Mouse (Mus musculus) monocyte, adult 2 months (primary cell): ENCODE results near the gene Tuba8.

Experiments
- DNase-seq, 2 experiments: peaks; one replicate each; pipeline ENCODE4 v3.0.0; 2022; ENCODE audit warnings: low spot score in 2 of 2, low read depth in 1 of 2

The Tuba8 gene

DNA sequence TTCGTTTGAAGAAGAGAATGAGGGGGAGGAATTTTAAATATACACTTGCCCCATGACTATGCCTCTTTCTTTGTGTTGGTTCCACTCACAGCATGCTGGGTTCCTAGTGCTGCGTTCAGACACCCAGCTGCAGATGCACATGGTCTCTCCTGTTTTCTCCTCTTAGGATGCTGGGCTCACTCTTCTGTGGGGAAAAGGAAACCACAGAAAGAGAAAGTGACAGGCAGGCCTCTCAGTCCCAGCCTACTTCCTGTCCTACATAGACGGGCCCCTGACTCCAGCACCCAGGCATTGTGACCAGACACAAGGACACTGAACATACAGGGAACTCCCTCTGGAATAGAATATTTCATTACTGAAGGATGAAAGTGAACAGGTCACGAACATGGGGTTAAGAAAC lies 15.5 kb downstream of the Tuba8 start:
- no peak for DNase-seq

DNA sequence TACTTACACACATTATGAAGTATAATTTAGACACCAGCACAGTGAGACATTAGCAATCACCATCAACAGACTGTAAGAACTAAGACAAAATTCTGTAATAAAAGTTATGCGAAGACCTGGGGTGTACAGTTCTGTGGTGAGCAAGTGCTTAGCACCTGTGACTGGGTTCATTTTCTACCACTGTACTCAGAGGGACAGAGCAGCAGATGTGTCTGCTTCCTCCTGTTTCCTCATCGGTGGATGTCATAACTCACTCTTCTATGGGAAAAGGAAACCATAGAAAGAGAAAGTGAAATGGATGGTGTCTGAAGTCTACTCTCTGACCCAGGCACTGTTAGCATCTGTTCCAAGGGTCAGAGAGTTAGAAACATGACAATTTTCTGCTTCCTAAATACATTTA lies 16.2 kb downstream of the Tuba8 start:
- no peak for DNase-seq

GRCm38 (mm10) chr6:121228421-121228820 lies 17.9 kb downstream of the Tuba8 start:
- no peak for DNase-seq

GRCm38 (mm10) chr6:121232652-121233051 lies 22.2 kb downstream of the Tuba8 start:
- DNase-seq: no peak

DNA sequence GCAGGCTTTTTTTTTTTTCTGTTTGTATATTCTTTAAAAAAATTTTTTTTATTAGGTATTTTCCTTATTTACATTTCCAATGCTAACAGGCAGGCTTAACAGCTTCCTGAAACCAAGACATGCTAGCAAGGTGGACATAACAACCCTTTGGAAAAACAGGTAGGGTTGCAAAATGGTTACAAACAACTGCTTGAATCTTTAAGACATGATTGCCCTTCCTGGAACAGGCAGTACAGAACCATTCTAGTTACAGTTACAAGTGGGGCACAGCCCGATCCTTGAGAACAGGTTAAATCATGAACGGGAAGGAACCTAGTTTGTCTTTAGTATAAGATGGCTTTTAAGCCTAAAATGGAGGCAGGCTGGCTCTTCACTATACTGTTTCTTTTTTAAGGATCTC lies 25.9 kb downstream of the Tuba8 start:
- no peak for DNase-seq

DNA sequence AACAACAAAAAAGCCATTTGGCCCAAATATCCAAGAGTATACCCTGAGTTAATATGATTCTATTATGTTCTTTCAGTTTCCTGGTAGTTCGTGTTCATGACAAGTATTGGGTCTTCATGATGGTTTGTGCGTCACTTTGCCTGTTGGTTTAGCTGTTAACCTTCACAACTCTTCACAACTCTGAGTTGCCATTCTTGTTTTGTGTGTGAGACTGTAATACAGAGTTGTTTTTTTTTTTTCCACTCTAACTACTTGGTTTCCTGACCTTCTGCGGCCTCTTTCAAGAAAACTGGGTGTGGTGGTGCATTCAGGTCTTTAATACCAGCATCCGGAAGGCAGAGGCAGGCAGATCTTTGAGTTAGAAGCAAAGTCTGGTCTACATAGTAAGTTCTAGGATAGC lies 27.7 kb downstream of the Tuba8 start:
- no peak for DNase-seq

- no peak for DNase-seq
These were observed 31.3 kb downstream of the Tuba8 start for GRCm38 (mm10) chr6:121241780-121242179.

DNA sequence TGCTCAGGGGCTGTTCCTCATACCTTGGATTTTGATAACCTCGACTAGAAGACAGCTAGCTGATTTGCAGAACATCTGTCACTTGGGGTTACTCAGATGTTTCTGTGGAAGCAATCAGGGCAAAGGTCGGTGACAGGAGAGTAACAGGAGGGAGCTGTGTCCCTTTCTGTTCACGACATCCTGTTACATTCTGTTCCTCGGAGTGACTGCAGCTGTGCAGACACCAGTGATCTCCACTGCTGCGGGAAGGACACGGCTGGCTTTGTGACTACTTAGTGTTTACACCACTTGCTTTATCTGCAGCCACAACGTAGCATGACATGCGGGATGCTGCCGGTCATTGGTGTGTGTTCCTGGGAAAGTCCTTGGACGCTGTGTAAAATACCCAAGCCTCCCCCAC lies 32.7 kb downstream of the Tuba8 start:
- no peak for DNase-seq

DNA sequence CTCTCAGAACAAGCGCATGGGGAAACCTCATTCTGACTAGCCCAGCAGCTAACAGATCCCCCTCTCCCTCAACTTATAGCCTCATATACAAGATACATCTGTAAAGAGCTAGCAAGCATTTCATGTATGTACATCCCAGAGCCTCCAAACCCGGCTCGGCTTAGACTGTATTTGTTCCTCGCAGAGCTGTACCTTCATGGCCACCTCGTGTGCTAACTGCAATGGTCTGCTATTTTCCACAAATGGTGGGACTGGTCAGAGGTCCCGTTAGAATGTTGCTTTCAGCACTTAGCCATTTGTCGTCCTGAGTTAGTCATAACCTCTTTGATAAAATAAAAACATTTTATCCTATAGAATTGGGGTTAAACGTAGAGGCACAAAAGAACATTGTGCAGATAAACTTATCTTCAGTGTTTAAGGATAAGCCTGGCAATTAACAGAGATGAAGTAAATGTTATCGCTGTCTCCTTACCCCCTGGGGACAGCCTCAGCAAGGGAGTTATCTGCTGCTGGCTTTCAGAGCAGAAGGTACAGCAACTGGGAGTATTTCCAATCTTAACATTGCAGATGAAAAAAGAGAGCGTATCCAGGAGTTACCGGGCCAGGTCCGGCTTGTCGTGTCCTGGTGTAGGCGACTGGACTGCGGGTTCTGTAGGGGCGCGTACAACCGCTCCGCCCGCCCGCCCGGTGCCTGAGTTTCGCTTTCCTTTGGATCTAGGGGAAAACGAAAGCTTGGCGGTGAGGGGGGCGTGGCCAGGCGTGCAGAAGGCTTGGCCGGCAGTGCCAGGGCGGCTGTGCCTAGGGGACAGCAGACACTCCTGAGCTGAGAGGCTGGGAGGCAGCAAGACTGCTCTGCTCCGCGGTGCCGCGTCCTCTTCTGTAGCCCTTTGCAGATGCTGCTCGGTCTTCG lies 34.9 kb downstream of the Tuba8 start, which contains the start of gene Usp18:
Usp18 (plus strand) TSS at position 780 of the 910 bp plus-strand sequence.
- peak; percentile 32 to 76 for DNase-seq

DNA sequence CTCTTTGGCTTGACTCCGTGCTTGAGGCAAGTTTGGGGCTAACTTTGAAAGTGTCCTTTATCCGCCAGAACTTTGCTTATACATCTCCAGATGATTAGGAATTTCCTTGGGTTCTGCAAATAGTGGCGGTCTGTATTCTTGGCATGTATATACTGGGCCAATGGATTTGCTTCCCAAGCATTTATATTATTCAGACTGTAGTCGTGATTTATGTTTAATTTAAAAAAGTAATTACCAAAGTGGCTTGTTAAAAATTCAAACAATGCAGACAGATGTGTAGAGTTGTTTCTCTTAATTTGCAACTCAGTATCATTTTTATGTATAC lies 35.5 kb downstream of the Tuba8 start:
- no peak for DNase-seq

DNA sequence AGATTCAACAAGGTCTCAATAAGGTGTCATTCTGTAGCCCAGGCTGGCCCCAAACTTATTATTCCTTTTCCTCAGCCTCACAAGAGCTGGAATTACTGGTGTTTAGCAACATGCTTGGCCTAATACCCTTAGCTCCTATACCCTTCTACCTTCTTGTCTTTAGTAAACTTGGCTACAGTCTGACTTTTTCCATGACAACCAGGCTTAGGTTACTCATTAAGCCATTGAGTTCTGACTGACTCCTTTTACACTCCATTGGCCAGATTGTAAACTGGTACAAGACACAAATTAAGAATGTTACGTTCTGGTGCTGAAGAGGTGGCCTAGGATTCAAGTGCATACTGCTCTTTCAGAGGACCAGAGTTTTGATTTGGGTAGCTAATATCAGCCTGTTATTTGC lies 39.9 kb downstream of the Tuba8 start:
- no peak for DNase-seq

DNA sequence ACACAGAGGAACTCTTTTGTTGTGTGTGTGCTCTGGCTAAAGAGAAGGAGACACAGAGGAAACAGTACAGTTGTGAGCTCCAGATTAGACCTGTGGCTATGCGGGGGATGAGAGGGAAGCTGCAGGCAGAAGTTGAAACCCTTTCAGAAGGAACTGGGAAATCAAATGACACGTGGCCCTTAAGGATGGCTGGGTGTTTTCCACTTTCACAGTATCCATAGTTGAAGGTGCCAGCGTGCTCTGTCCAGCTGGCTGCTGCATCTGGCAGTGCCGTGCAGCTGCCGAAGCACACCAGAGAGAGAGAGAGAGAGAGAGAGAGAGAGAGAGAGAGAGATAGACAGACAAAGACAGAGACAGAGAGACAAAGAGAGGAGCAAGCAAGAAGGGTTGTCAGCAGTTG lies 40.8 kb downstream of the Tuba8 start:
- DNase-seq: no peak

DNA sequence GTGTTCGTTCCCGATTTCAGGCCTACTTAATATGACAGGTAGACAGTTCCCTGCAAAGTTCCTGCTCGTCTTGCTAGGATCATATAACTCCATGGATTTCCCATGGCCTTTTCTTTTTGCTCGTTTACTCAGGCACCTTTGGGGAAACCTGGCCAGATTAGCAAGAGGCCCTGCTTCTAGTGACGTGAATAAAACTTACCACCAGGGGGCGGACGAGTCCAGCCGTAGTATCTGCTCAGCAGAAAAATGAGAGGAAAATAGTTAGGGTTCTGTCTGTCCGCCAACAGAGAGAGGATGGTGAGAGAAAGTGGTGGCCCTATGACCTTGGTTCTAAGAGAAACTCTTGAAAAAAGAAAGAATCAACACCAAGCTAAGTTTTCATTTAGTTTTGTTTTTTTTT lies 50.1 kb downstream of the Tuba8 start:
- peak in 1 of 2 experiments; percentile 58 for DNase-seq

DNA sequence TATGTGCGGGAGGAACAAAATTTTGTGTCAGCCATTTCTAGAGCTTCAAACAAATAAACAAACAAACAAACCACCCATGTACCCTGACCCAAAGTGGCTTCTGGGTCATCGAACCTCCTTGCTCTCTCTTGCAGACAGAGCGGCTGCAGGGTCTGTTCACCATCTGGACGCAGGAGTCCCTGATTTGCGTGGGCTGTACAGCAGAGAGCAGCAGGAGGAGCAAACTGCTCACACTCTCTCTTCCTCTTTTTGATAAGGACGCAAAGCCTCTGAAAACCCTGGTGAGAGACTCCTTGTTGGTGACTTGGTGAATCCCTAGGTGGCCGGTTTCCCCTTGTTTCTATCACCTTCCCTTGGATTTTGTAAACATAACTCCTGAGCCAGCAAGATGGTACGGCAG lies 50.7 kb downstream of the Tuba8 start:
- no peak for DNase-seq

DNA sequence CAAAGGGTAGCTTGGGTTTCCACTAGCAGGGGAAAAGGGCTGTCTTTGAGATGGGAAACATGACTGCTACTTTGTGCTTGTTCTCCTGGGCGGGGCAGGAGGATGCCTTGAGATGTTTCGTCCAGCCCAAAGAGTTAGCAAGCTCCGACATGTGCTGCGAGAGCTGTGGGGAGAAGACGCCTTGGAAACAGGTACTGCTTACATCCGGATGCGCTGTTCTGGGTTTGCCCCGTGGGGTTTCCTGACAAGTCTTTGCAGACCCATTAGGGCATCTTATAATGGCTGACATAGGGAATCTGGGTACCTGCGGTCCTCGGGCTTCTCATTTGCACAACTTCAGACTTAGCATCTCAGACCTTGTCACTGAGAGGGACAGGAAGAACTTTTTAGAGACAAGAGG lies 51.5 kb downstream of the Tuba8 start:
- DNase-seq: no peak

GRCm38 (mm10) chr6:121262496-121262895 lies 52.0 kb downstream of the Tuba8 start:
- DNase-seq: no peak

- no peak for DNase-seq
These were observed 59.7 kb downstream of the Tuba8 start for GRCm38 (mm10) chr6:121270156-121270555.

GRCm38 (mm10) chr6:121271707-121272074 lies 61.2 kb downstream of the Tuba8 start:
- DNase-seq: no peak

DNA sequence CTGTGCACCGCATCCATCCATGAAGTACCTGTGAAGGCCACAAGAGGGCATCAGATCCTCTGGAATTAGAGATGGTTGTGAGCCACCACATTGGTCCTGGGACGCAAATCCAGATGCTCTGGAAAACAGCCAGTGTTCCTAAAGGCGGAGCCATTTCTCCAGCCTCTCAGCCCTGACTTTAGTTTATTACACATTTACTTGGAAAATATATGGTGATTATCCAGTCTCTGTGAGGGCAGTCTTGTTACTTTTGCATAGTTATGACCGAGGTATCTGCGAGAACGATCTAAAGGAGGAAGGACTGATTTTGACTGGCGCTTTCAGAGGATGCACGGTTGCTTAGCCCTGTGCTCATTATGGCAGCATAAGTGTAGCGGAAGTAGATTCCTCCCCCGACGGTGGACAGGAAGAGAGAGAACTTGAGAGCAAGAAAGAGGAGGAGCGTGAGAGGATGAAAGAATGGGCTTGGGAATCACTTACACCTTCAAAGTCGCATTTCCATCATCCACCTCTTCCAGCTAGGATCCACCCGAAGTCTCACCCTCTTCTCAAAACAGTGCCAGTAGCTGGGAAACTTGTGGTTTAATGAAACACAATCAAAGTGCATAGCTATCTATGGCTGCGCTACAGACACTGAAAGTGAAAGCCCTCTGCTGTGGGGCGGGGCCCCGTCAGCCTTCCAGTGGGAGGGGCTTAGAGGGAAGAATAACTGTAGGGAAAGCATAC lies 61.7 kb downstream of the Tuba8 start:
- DNase-seq: peak; percentile 28 to 50

GRCm38 (mm10) chr6:121274356-121274755 lies 63.9 kb downstream of the Tuba8 start:
- peak in 1 of 2 experiments; percentile 10 for DNase-seq
